Mouse (Mus musculus) layer of hippocampus, postnatal 14 days (tissue): ENCODE results near the gene Optn. TPM values are rescaled to one million over a fixed set of nuclear protein-coding genes. Genes with fewer than 3 reads are reported as not detected.

ENCODE experiments used
- DNase-seq, 2 experiments: peaks; one replicate each; pipeline ENCODE4 v3.0.0; 2021 to 2022; ENCODE audit warnings: low spot score in 2 of 2, mixed read lengths in 1 of 2
- total RNA-seq, 2 experiments: library from RNA; stranded (reverse); gene quantifications; 2 replicates each; pipeline ENCODE4 v1.2.3; 2021

Gene Optn
- total RNA-seq, 2 experiments from 2014 or later, result 17.5 to 17.6 TPM

GRCm38 (mm10) chr2:5033546-5034420, 30.1 kb downstream of the Optn start:
- no peak for DNase-seq

GRCm38 (mm10) chr2:5032665-5033064, 31.2 kb downstream of the Optn start:
- no peak for DNase-seq

GRCm38 (mm10) chr2:5031215-5031614, 32.6 kb downstream of the Optn start:
- DNase-seq, result no peak

- no peak for DNase-seq
Observed at GRCm38 (mm10) chr2:5029808-5030207, 34.0 kb downstream of the Optn start.

- DNase-seq, result no peak
Observed at GRCm38 (mm10) chr2:5028047-5028446, 35.8 kb downstream of the Optn start.

GRCm38 (mm10) chr2:5027057-5027456, 36.8 kb downstream of the Optn start:
- DNase-seq, result no peak

GRCm38 (mm10) chr2:5025162-5025733, 38.6 kb downstream of the Optn start:
- DNase-seq, result no peak

GRCm38 (mm10) chr2:5023699-5024399, 40.0 kb downstream of the Optn start:
- no peak for DNase-seq

- no peak for DNase-seq
Observed at GRCm38 (mm10) chr2:5023275-5023674, 40.6 kb downstream of the Optn start.

- DNase-seq, result no peak
Observed at GRCm38 (mm10) chr2:5019708-5020107, 44.1 kb downstream of the Optn start.

- no peak for DNase-seq
Observed at GRCm38 (mm10) chr2:5016922-5017321, 46.9 kb downstream of the Optn start.

- no peak for DNase-seq
Observed at GRCm38 (mm10) chr2:5015527-5015926, 48.3 kb downstream of the Optn start.

GRCm38 (mm10) chr2:5014616-5015015, 49.2 kb downstream of the Optn start:
- DNase-seq, result no peak

GRCm38 (mm10) chr2:5012491-5013324, 51.1 kb downstream of the Optn start, which contains the start of gene Mcm10:
TSS of gene Mcm10 (minus strand) at chr2:5012791.
- DNase-seq, result peak; percentile 90 to 96

- no peak for DNase-seq
Observed at GRCm38 (mm10) chr2:5011898-5012490, 51.9 kb downstream of the Optn start.

- DNase-seq, result no peak
Observed at GRCm38 (mm10) chr2:5007107-5007506, 56.7 kb downstream of the Optn start.

GRCm38 (mm10) chr2:5001266-5001665, 62.6 kb downstream of the Optn start:
- DNase-seq, result no peak

- DNase-seq, result no peak
Observed at GRCm38 (mm10) chr2:4998905-4999304, 64.9 kb downstream of the Optn start.

- DNase-seq, result no peak
Observed at GRCm38 (mm10) chr2:4996421-4996824, 67.4 kb downstream of the Optn start.

GRCm38 (mm10) chr2:4995646-4996045, 68.2 kb downstream of the Optn start:
- DNase-seq, result no peak

GRCm38 (mm10) chr2:4994436-4994835, 69.4 kb downstream of the Optn start:
- DNase-seq, result no peak
